Mouse (Mus musculus) erythroblast, embryonic 14.5 days (primary cell): ENCODE measurements around the gene Lmo3.

ENCODE experiments used
- GATA1 ChIP-seq: IDR thresholded peaks from 2 replicates; pipeline ENCODE4 v1.6.1; 2012; ENCODE audit warnings: low read length, inconsistent platforms, mixed read lengths
- TAL1 ChIP-seq: IDR thresholded peaks from 3 replicates; pipeline ENCODE4 v1.6.1; 2012; ENCODE audit warnings: low read length, inconsistent platforms, mixed read lengths

- TF ChIP-seq TAL1, result no peak
- TF ChIP-seq GATA1, result no peak
These were observed 231.0 kb downstream of the Lmo3 start for GRCm38 (mm10) chr6:138350587-138351345.
